Mouse (Mus musculus): ENCODE data around the gene F2r. TPM values are rescaled to one million over a fixed set of nuclear protein-coding genes. Genes with fewer than 3 reads are reported as not detected.
A peak's percentile ranks its signal among the peaks of the same experiment; 100 is the strongest.

Gene F2r
- polyA plus RNA-seq (2016; fragmentation: Nextera tagmentation; extraction: Ambion mirVana): 141 and 143 TPM in 2 replicates

DNA sequence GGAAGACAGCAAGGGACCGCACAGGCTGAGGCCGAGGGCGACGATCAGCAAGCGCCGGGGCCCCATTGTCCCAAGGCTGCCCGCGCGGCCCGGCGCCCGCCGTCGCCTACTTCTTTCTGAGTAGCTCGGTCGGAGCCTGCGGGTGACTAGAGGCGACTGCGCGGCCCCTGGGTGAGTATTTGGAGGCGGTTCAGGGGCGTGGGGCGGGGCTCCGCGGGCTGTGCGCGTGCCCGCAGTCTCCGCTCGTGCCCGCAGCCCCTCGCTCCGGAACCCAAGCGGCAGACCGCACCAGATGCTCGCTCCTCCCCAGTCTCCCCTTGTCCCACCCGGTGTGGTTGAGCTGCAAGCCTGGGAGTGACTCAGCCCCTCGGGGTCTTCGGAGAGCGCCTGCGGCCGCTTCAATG is at the start of gene F2r:
TSS of gene F2r (minus strand) at position 179 of the 404 bp plus-strand sequence.
- H3K9me3 ChIP-seq (replicated peaks): no peaks in the 10 kb centered on the region
- under 1% methylated on average over 42 of the region's 42 CpGs for WGBS
- peak; percentile 94 for DNase-seq (ENCODE audit: low spot score)

DNA sequence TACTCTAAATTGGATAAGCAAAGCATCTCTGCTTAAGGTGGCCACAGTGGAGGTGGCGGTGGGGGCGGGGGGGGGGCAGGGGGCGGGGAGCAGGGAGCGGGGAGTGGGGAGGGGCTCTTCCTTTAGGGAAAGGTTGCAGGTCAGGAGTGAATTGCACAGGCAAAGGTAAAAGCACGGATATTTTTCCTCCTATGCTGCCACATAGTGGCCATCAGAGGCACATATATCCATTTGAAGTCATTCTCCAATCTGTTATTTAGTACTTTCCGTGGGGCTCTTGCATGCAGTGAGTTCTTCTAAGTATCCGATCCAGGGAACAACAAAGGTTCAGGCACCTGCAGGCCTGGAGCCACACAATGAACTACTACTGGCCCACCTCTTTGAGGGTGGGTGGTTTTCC is 49.0 kb upstream of the F2r start:
- H3K4me1 ChIP-seq: peaks cover 3% of the 10 kb centered on the region; the same call in 1 of the 2 replicates
- H3K27me3 ChIP-seq (ENCODE audit: low read depth, poor library complexity, severe bottlenecking): no peaks in the 10 kb centered on the region
- H3K4me3 ChIP-seq: no peak overlapping the region
- WGBS: 21% methylated on average over 7 of the region's 7 CpGs
- H3K36me3 ChIP-seq: peaks cover 56% of the 10 kb centered on the region
- no peak for DNase-seq (ENCODE audit: low spot score)
- no peak overlapping the region for H3K27ac ChIP-seq
- H3K9me3 ChIP-seq (replicated peaks): no peaks in the 10 kb centered on the region

More for the DNA sequence above, at the start of gene F2r:
- Histone ChIP-seq H3K4me3 (peak within 1 kb of the TSS; percentile 79), H3K27ac (peak within 1 kb of the TSS; percentile 97), H3K36me3 (peaks cover 30% of the 10 kb centered on the region), H3K4me1 (peaks cover 40% of the 10 kb centered on the region), H3K27me3 (ENCODE audit: low read depth, poor library complexity, severe bottlenecking) (no peaks in the 10 kb centered on the region)

DNA sequence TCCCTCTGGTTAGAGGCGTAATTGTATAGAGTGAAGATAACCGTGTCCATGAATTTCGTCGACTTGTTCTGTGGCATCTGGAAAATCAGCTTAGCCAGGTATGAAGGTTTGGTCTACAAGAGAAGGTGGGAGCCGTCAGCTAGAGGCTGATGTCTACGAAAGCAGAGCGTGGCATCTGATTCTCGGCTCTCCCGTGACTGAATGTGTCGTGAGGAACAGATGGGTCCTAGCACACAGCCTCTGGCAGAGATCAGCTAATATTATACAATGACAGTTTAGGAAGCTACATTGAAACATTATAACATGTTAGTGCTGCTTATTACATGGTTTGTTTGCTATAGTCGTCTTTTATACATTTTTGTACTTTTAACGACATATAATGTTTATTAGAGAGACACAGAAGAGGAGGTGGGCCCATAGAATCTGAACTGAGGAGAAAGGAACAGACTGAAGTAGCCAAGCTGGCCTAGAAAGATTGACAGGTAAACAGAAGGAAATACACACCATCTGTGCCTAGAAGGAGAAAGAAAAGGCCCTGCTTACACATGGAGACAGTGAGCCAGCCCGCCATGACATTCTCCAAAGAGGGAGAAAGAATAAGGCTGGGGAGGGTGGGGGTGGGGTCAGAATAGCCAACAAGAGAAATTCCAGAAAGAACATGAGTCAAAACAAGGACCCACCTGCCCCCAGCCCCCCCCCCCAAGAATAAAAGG is 47.5 kb upstream of the F2r start:
- Histone ChIP-seq H3K9me3 (replicated peaks) (no peaks in the 10 kb centered on the region), H3K27me3 (ENCODE audit: low read depth, poor library complexity, severe bottlenecking) (no peaks in the 10 kb centered on the region), H3K4me1 (peaks cover 3% of the 10 kb centered on the region; the same call in 1 of the 2 replicates), H3K36me3 (peaks cover 63% of the 10 kb centered on the region), H3K4me3 (no peak overlapping the region), H3K27ac (no peak overlapping the region)
- DNase-seq (ENCODE audit: low spot score): no peak
- WGBS: 94% methylated on average over 13 of the region's 13 CpGs

DNA sequence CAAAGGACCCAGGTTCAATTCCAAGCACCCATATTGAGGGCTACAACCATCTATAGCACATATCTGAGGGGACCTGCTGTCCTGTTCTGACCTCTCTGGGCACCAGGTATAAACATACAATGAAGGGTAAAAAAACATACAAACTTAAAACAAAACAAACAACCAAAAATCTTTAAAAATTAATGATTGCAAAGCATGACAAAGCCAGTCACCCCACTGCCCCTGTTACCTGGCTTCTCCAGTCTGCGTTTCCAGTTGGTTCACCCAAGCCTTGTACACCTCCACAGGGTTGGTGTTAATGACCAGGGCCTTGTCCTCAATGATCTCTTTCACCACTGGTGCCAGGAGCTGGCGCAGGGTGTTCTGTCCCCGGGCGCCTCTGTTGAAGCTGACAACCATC is 45.5 kb upstream of the F2r start:
- H3K9me3 ChIP-seq (replicated peaks): no peaks in the 10 kb centered on the region
- peaks cover 3% of the 10 kb centered on the region; the same call in 1 of the 2 replicates for H3K4me1 ChIP-seq
- DNase-seq (ENCODE audit: low spot score): no peak
- WGBS: 95% methylated on average over 4 of the region's 4 CpGs
- no peak overlapping the region for H3K4me3 ChIP-seq
- no peak overlapping the region for H3K27ac ChIP-seq
- peaks cover 61% of the 10 kb centered on the region for H3K36me3 ChIP-seq
- no peaks in the 10 kb centered on the region for H3K27me3 ChIP-seq (ENCODE audit: low read depth, poor library complexity, severe bottlenecking)

DNA sequence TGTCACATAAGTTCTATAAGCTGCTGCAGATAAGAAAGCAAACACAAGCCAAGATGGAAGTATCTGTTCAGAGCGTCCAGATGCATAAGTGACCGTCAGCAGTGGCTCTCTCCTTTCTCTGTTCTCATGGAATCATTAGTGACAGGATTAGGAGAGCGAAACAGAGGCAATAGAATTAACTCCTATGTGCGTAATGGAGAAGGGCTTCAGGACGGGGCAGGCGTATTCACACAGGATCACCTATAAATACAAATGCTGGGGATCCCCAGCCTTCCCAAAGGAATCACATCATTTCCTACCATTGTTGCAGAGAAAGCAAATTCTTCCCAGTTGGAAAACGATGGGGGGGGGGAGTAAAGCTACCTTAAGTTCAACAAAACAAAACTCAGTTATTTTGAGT is 41.1 kb upstream of the F2r start:
- peaks cover 54% of the 10 kb centered on the region for H3K36me3 ChIP-seq
- 90% methylated on average over 7 of the region's 7 CpGs for WGBS

DNA sequence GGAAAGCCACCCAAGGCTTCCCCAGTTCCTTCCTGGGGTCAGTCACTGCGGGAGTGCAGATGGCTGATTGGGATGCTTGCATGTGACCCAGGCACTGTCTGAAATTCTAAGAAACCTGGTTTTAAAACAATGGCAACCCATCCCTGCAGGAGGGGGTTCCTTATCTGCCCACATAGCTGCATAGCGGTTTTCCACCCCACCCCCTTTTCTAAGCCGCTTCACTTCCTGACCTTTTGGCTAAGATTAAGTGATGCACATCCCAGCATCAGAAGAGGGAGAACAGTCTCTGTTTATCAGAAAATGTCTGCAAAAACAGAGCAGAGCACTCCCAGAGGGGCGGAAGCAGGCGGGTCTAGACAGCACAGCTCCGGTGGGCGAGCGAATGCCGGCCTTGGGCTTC is 38.9 kb upstream of the F2r start:
- Histone ChIP-seq H3K36me3 (peaks cover 37% of the 10 kb centered on the region), H3K27me3 (ENCODE audit: low read depth, poor library complexity, severe bottlenecking) (no peaks in the 10 kb centered on the region), H3K4me1 (peaks cover 22% of the 10 kb centered on the region), H3K4me3 (no peak overlapping the region), H3K27ac (no peak overlapping the region), H3K9me3 (replicated peaks) (no peaks in the 10 kb centered on the region)
- DNase-seq (ENCODE audit: low spot score): no peak
- WGBS: 70% methylated on average over 9 of the region's 9 CpGs

More for the DNA sequence above, 41.1 kb upstream of the F2r start:
- H3K4me1 ChIP-seq: peaks cover 16% of the 10 kb centered on the region
- H3K4me3 ChIP-seq: no peak overlapping the region
- no peaks in the 10 kb centered on the region for H3K9me3 ChIP-seq (replicated peaks)
- H3K27ac ChIP-seq: no peak overlapping the region
- DNase-seq (ENCODE audit: low spot score): no peak
- H3K27me3 ChIP-seq (ENCODE audit: low read depth, poor library complexity, severe bottlenecking): no peaks in the 10 kb centered on the region

DNA sequence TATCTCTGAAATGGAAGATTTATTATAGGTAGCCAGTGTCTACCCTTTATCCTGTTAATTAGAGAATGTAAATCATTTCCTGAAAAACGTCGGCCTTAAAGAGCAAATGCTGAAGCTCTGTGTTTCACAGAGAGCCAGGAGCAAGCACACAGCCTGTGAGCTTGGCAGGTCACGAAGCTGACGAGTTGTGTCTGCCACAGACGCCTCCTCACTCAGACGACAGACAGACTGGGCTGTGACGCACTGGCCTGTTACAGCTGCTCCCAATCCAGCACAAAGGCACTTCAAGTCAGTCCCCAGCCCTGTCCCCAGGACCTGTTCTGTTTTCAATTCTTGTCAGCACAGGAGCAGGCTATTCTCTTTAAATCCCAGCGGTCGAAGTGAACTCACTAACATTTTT is 37.0 kb upstream of the F2r start:
- 8% methylated on average over 9 of the region's 9 CpGs for WGBS
- peak; percentile 56 for DNase-seq (ENCODE audit: low spot score)
- peak overlapping the region; percentile 59 for H3K27ac ChIP-seq
- no peaks in the 10 kb centered on the region for H3K27me3 ChIP-seq (ENCODE audit: low read depth, poor library complexity, severe bottlenecking)
- H3K9me3 ChIP-seq (replicated peaks): no peaks in the 10 kb centered on the region
- no peak overlapping the region for H3K4me3 ChIP-seq
- peaks cover 25% of the 10 kb centered on the region for H3K36me3 ChIP-seq
- H3K4me1 ChIP-seq: peaks cover 23% of the 10 kb centered on the region

DNA sequence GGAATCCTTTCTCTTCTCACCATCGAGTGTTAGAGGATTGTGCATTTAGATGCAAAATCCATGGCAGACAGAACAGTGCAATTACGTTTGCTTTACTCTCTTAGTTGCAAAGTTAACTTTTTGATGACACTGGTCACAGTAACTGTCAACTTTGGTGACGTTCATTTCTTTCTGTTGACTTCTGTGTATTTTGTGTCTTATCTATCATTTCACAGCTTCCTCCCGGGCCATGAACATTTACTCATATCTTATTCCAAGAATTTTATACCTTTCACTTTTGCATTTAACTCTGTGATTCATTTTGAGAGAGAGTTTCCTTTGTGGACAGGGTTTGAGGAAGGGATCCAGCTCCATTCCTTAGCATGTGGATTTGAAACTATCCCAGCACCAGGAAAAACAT is 35.4 kb upstream of the F2r start:
- Histone ChIP-seq H3K27ac (no peak overlapping the region), H3K9me3 (replicated peaks) (no peaks in the 10 kb centered on the region), H3K4me3 (no peak overlapping the region), H3K27me3 (ENCODE audit: low read depth, poor library complexity, severe bottlenecking) (no peaks in the 10 kb centered on the region), H3K36me3 (peaks cover 15% of the 10 kb centered on the region), H3K4me1 (peaks cover 32% of the 10 kb centered on the region)
- DNase-seq (ENCODE audit: low spot score): no peak
- 84% methylated on average over 4 of the region's 4 CpGs for WGBS

DNA sequence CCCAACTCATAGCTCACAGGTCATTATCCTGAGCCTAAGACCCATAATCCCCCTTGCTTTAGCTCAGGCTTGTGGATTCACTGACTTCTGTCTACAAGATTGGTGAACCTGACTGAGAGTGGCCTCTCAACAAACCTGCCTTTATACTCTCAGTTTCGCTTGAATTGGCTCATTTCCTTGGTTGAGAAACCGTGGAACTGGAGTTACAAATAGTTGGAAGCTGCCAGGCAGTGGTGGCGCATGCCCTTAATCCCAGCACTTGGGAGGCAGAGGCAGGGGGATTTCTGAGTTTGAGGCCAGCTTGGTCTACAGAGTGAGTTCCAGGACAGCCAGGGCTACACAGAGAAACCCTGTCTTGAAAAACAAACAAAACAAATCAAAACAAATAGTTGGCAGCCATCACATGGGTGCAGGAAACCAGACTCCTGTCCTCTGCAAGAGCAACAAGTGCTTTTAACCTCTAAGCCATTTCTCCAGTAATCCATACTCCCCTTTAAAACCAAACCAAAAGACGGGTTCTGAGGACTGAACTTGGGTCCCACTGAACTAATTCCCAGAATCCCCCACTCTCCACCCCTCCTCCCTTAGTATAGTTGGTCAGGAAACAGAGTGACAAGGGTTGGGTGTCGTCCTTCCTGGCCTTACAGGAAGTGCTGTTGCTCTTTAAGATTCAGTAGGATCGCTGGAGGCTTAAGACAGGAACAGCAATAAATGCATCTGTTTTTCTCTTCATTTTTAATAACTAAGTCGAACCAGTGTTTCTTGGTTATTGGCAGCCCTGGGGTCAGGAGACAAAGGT is 33.8 kb upstream of the F2r start:
- Histone ChIP-seq H3K4me3 (no peak overlapping the region), H3K36me3 (0 out of 2 replicates have a peak, but pooled peaks cover 4% of the 10 kb centered on the region), H3K9me3 (replicated peaks) (no peaks in the 10 kb centered on the region), H3K4me1 (peaks cover 44% of the 10 kb centered on the region), H3K27me3 (ENCODE audit: low read depth, poor library complexity, severe bottlenecking) (no peaks in the 10 kb centered on the region), H3K27ac (no peak overlapping the region)
- no peak for DNase-seq (ENCODE audit: low spot score)
- WGBS: 76% methylated on average over 7 of the region's 7 CpGs

DNA sequence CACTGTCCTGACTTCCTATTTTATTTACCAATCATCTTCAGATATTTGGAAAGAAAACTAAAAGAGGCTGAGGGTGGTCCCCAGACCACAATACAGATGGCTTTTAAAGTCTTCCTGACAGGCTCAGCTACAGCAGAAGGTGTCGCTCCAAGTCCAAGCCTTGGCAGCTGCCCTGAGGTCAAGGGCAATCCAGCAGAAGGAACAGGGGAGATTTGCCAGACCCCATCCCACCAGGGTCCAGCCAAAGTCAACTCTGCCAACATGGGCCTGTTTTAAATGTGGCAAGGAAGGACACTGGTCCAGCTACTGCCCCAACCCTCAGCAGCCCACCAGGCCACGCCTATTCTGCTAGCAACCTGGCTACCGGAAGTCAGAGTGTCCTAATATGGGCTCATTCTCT is 31.7 kb upstream of the F2r start:
- Histone ChIP-seq H3K4me3 (no peak overlapping the region), H3K27ac (no peak overlapping the region), H3K36me3 (peaks cover 14% of the 10 kb centered on the region; the same call in 1 of the 2 replicates), H3K4me1 (peaks cover 44% of the 10 kb centered on the region), H3K27me3 (ENCODE audit: low read depth, poor library complexity, severe bottlenecking) (no peaks in the 10 kb centered on the region), H3K9me3 (replicated peaks) (no peaks in the 10 kb centered on the region)
- 90% methylated on average over 3 of the region's 3 CpGs for WGBS
- no peak for DNase-seq (ENCODE audit: low spot score)

DNA sequence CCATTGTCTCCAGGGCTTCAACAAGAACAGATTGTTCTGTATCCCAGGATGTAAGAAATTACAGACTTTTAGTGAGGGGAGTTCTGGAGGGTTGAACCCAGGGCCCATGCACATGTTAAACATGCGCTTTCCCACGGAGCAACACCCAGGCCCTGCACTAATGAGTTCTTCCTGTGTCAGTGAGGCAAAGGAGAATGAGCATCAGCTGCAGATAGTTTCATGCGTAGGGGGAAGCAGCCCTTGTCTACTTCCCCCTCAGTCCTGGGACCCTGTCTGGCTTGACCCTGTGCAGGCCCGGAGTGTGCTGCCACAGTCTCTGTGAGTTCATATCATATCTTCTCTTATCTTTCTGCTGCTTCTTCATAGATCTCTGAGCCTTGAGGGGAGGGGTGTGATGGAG is 29.0 kb upstream of the F2r start:
- 19% methylated on average over 4 of the region's 4 CpGs for WGBS
- DNase-seq (ENCODE audit: low spot score): peak; percentile 54
- H3K4me3 ChIP-seq: no peak overlapping the region

DNA sequence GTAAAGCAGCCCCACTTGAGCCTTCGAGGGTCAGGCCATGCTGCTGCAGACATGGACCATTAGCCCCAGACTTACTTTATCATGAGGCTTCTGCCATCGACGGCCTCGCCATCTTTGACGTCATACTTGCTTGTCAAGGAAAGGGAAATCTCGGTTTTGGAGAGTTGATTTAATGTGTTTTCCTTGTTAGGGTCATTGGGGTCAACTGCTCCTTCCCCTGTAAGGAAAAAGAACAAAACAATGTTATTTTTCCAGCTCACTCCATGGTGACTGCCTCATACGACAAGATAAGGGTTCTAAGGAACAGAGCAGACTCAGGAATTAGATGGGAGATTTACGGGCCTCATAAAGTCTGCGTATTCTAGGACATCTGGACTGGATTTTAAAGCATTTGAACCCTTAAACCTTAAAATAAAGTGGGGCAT is 28.4 kb upstream of the F2r start:
- Histone ChIP-seq H3K4me1 (peaks cover 48% of the 10 kb centered on the region), H3K36me3 (peaks cover 13% of the 10 kb centered on the region; the same call in 1 of the 2 replicates), H3K27ac (peak overlapping the region; percentile 81; the same call in 1 of the 2 replicates), H3K9me3 (replicated peaks) (no peaks in the 10 kb centered on the region), H3K27me3 (ENCODE audit: low read depth, poor library complexity, severe bottlenecking) (no peaks in the 10 kb centered on the region), H3K4me3 (no peak overlapping the region)
- 14% methylated on average over 9 of the region's 9 CpGs for WGBS
- no peak for DNase-seq (ENCODE audit: low spot score)

More for the DNA sequence above, 29.0 kb upstream of the F2r start:
- H3K27me3 ChIP-seq (ENCODE audit: low read depth, poor library complexity, severe bottlenecking): no peaks in the 10 kb centered on the region
- no peaks in the 10 kb centered on the region for H3K9me3 ChIP-seq (replicated peaks)
- H3K27ac ChIP-seq: peak overlapping the region; percentile 81
- peaks cover 48% of the 10 kb centered on the region for H3K4me1 ChIP-seq
- H3K36me3 ChIP-seq: peaks cover 15% of the 10 kb centered on the region; the same call in 1 of the 2 replicates

DNA sequence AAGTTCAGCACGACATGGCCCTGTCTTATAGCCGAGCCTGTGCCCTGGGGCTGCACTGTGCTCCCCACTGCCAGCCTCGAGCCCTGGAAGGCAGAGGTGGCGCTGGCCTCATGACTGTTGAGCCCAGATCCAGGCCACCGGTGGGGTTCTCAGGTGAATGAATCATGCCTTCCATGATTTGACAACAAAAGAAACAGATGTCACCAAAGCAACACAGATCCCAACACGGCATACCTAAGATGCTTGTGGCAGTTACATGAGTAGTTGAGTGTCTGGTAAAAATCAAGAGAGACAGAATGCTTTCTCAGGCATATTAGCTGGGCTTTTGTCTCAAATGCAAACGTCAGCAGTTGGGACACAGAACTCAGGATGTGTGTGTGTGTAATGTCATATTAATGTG is 25.5 kb upstream of the F2r start:
- peak overlapping the region; percentile 67 for H3K27ac ChIP-seq
- H3K36me3 ChIP-seq: peaks cover 12% of the 10 kb centered on the region; the same call in 1 of the 2 replicates
- DNase-seq (ENCODE audit: low spot score): no peak

More for the DNA sequence above, 25.5 kb upstream of the F2r start:
- peaks cover 50% of the 10 kb centered on the region for H3K4me1 ChIP-seq
- H3K4me3 ChIP-seq: no peak overlapping the region
- H3K9me3 ChIP-seq (replicated peaks): no peaks in the 10 kb centered on the region
- WGBS: 50% methylated on average over 7 of the region's 7 CpGs
- H3K27me3 ChIP-seq (ENCODE audit: low read depth, poor library complexity, severe bottlenecking): no peaks in the 10 kb centered on the region

All from limb, embryonic 10.5 days (tissue).